Mouse (Mus musculus): ENCODE data around the gene Plekhg3.

The Plekhg3 gene

GRCm38 (mm10) chr12:76619847-76620246 lies 89.2 kb downstream of the Plekhg3 start:
- no peak for DNase-seq (ENCODE audit: inconsistent ontology term)

DNA sequence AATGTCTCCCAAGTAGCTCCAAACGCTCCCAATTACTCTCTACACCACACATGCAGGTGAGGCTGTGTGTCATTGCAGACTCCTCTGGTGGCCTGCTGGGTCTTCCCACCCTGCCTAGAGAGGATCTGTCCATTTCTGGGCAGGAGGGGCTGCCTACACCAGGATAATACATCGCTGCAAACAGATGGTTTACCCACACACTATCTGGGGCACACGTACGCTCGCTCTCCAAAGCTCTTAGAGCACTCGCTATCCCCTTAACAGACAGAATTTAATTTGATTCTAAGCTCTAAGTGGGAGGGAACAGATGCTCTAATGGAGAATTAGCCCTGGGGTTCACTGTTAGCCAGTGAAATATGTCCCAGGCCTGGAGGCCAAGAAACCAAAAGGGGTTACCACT lies 92.7 kb downstream of the Plekhg3 start:
- DNase-seq (ENCODE audit: inconsistent ontology term) = no peak
